Mouse (Mus musculus): ENCODE data around the gene Chd4.

Gene Chd4

GRCm38 (mm10) chr6:125159773-125160557 lies 64.2 kb downstream of the Chd4 start:
- no peak for DNase-seq (ENCODE audit: low read depth, low spot score)

DNA sequence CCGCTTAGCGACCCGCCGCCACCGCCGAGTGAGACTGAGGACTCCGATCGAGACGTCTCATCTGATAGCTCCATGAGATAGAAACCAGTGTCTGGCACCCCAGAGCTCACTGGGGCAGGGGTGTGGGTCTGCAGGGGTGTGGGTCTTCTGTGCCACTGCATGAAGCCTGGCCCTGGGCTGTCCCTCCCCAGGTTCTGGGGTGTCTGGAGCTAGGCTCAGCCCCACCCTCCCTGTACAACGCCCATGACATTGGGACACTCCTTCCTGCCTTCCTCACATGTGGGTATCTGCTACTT lies 64.7 kb downstream of the Chd4 start:
- DNase-seq (ENCODE audit: low read depth, low spot score), result no peak

GRCm38 (mm10) chr6:125160854-125161760 lies 65.3 kb downstream of the Chd4 start:
- peak; percentile 94 for DNase-seq (ENCODE audit: low read depth, low spot score)

DNA sequence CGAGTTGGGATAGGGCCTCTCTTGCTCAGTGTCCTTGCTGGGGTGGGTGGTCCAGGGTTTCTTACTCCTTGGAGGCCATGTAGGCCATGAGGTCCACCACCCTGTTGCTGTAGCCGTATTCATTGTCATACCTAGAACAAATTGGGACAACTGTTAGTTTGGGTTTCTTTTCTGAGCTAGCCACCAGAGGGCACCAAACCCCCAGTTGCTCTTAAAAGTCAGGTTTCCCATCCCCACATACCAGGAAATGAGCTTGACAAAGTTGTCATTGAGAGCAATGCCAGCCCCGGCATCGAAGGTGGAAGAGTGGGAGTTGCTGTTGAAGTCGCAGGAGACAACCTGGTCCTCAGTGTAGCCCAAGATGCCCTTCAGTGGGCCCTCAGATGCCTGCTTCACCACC lies 66.2 kb downstream of the Chd4 start:
- peak; percentile 92 for DNase-seq (ENCODE audit: low read depth, low spot score)

DNA sequence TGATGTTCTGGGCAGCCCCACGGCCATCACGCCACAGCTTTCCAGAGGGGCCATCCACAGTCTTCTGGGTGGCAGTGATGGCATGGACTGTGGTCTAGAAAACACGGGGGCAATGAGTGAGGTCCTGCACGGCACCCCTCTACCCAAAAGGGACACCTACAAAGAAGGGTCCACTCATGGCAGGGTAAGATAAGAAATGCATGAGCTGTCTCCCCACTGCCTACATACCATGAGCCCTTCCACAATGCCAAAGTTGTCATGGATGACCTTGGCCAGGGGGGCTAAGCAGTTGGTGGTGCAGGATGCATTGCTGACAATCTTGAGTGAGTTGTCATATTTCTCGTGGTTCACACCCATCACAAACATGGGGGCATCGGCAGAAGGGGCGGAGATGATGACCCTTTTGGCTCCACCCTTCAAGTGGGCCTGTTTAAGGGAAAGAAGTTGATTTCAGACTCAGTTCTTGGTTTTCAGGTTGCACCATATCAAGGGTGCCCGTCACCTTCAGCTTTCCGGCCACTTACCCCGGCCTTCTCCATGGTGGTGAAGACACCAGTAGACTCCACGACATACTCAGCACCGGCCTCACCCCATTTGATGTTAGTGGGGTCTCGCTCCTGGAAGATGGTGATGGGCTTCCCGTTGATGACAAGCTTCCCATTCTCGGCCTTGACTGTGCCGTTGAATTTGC lies 67.0 kb downstream of the Chd4 start:
- peak; percentile 45 for DNase-seq (ENCODE audit: low read depth, low spot score)

GRCm38 (mm10) chr6:125163801-125164657 lies 68.2 kb downstream of the Chd4 start:
- DNase-seq (ENCODE audit: low read depth, low spot score), result peak; percentile 62

DNA sequence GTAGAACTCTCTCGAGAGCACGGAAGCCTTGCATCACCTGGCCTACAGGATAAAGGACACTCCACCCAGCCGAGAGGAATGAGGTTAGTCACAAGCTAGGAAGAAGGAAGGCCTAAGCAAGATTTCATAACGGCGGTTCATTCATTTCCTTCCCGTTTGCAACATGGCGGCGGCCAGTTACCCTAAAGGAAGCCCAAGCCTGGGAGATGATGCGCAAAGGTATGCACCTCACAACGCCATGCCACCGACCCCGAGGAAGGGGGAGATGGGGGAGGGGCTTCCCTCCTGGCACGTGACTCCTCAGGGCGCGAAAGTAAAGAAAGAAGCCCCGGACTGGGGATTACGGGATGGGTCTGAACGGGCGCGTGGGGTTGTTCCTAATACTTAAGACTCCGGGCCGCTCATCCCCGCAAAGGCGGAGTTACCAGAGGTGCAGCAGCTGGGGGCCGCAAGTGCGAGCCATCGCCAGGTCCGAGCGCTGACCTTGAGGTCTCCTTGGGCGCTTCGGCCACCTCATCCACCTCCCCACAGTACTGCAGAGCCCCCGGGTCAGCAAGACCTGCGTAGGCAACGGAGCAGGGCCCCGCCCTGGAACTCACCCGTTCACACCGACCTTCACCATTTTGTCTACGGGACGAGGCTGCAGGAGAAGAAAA lies 69.0 kb downstream of the Chd4 start:
- peak; percentile 81 for DNase-seq (ENCODE audit: low read depth, low spot score)

GRCm38 (mm10) chr6:125165328-125165891 lies 69.6 kb downstream of the Chd4 start:
- DNase-seq (ENCODE audit: low read depth, low spot score), result peak; percentile 99

GRCm38 (mm10) chr6:125166051-125166751 lies 70.4 kb downstream of the Chd4 start, which contains the start of gene Gapdh:
TSS of gene Gapdh (minus strand) at chr6:125166467.
- peak; percentile 97 for DNase-seq (ENCODE audit: low read depth, low spot score)

DNA sequence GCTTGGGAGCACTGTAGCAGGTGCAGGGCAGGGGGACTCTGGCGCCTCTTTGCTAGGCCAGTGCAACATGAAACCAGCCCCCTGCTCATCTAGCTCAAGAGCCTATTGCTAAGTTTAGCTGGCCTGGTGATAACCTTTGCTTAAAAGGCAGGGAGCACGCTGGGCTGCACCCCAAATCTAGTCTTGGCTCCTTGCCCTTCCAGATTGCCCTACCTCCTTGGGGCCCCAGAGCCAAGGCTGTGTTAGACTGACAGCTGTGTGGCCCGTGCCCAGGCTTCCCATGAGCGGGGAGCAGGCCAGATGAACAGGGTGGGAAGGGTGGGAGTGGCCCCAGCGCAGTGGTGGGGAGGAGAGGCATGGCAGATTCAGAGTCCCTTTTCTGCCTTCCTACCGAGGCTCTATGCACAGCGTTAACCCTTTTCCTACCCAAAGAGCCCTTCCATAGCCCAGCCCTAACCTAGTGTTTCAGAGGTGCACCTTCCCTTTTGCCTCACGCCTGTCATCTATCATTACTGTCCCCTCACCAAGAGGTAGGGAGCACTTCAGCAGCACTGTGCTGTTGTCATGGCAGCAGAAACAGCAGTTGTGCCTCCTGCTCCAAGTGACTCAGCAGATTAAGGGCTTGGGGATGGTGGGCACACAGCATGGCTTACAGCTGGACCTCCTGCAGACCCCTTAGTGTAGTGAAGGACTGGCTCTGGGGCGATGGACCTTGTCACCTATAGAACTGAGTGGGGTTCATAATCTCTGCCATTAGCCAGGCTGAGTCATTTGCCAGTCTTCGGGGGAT lies 71.3 kb downstream of the Chd4 start:
- DNase-seq (ENCODE audit: low read depth, low spot score), result peak; percentile 67

DNA sequence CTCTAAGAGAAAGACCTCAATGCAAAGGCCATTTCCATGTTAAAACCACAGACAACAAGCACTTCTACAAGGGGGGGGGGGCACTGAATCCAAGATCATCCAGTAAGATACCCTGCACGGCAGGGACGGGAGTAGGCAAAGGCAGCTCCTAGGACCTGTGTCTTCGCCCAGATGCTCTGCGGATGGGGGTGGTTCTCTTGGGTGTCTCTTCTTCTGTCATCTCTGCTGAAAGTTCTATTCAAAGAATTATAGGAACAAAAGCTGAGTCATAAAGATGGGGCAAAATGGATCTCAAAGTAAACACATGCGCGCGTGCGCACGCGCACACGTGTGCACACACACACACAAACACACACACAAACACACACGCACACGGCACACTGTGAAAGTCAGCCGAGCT lies 72.3 kb downstream of the Chd4 start:
- no peak for DNase-seq (ENCODE audit: low read depth, low spot score)

DNA sequence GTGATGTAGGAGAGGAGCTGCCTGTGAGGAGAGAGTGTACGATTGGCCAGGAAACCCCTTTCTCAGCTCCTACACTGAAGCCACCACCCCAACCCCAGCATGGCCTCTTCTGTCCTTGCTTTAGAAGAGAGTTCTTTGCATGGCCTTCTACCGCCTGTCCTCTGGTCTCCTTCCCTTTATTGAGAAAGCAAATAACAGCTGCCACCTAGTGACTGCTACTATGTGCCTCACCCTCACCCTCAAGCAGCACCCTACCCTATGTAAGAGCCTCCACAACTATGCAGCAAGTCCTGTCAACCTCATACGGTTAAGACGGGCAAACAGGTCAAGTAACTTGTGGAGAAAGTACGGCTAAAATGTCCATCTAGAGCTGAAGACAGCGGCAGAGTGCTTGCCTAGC lies 74.4 kb downstream of the Chd4 start:
- DNase-seq (ENCODE audit: low read depth, low spot score), result no peak

DNA sequence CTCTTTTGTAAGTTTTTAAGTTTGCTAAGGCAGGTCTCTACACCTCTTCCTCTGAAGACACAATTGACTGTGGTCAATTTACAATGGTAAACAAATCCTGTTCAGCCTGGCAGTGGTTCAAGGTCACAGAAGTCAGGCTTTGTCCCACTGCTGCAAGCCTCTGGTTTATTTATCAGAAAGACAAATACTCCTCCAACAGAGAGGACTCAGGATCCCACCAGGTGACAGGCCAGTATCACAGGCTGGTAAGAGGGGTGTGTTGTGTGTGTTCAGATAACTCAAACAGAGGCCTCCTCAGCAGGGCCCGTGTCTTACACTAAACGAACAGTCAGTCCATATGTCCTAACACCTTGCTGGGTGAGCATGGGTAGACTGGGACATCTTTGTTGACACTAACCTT lies 76.7 kb downstream of the Chd4 start:
- no peak for DNase-seq (ENCODE audit: low read depth, low spot score)

- no peak for DNase-seq (ENCODE audit: low read depth, low spot score)
Observed at GRCm38 (mm10) chr6:125173256-125173655, 77.5 kb downstream of the Chd4 start.

DNA sequence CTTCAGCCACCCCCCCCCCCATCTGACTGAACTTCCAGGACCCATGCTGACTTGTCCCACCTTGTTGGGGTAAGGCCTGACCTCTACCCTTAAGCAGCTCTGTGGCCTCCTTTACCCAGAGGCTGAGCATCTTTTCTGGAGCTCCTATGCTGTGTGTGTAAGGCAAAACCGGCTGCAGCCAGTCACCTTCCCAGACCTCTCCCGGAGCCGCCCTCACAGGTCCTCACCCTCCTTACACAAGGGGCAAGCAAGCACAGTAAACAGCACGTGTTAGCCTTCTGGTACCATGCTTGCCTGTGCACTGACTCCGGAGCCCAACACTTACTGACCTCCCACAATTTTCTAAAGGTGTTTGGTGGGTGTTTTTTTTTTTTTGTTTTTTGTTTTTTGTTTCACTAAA lies 79.7 kb downstream of the Chd4 start:
- DNase-seq (ENCODE audit: low read depth, low spot score), result no peak

DNA sequence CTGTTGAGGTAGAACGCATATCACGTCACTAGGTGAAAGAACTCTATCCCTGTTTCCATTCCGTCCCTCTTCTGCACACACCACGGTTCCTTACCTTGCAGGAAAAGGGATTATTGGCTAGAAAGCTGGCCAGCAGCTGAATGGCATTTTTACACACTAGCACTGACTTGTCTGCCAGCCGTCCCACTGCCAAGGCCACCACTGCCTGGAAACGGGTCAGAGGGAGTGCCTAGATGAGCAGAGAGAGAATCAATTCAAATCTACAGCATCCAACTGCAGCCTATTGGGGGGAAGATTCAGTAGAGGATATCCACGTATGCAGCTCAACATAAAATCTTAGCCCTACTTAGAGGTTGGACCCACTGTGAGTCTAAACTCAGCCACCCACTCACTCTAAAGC lies 83.8 kb downstream of the Chd4 start:
- DNase-seq (ENCODE audit: low read depth, low spot score), result no peak

Measured in 3T3-L1 (cell line).